Mouse (Mus musculus) layer of hippocampus, adult 6 months (tissue): ENCODE data around the gene Mycl. TPM values are rescaled to one million over a fixed set of nuclear protein-coding genes. Genes with fewer than 3 reads are reported as not detected.

ENCODE experiments used
- long read RNA-seq, 2 experiments: library from polyadenylated mRNA; unstranded; transcript quantifications; one replicate each; pipeline ENCODE4 v2.0.0; 2019 to 2020
- polyA plus RNA-seq: library from polyadenylated mRNA; unstranded; fragments of <200 nt; fragmentation: Nextera tagmentation; gene quantifications from 2 replicates; pipeline ENCODE4 v1.2.3, GENCODE M21; 2021

Gene Mycl
- polyA plus RNA-seq = 6.2 and 7.2 TPM in 2 replicates
- long read RNA-seq, experiment 1, transcript Mycl-202 (3 exons, 3,293 nt) = major isoform, 13 of 28 reads
- long read RNA-seq, experiment 1, transcript Mycl-201 (2 exons, 3,501 nt) = minor isoform, 7 of 28 reads
- long read RNA-seq, experiment 1, partial matches to known transcripts = 1 of 28 reads
- long read RNA-seq, experiment 1, other reads (novel, unspliced or antisense) = 7 of 28 reads
- long read RNA-seq, experiment 2, transcript Mycl-202 (3 exons, 3,293 nt) = major isoform, 64 of 123 reads
- long read RNA-seq, experiment 2, transcript Mycl-201 (2 exons, 3,501 nt) = minor isoform, 46 of 123 reads
- long read RNA-seq, experiment 2, partial matches to known transcripts = 11 of 123 reads
- long read RNA-seq, experiment 2, other reads (novel, unspliced or antisense) = 2 of 123 reads

GRCm38 (mm10) chr4:122995404-122996220, at the start of gene Mycl:
Gene Mycl, plus strand, starts transcription at chr4:122995652.

GRCm38 (mm10) chr4:122961100-122961567, 34.3 kb upstream of the Mycl start, which contains the start of gene Mfsd2a:
Gene Mfsd2a, minus strand, starts transcription at chr4:122961188.

GRCm38 (mm10) chr4:123016451-123016957, 21.1 kb downstream of the Mycl start, which contains the start of gene Trit1:
Gene Trit1, plus strand, starts transcription at chr4:123016597.

Other genes starting within 250 kb of the Mycl start
- gene Ppt1, start 159.4 kb upstream of the Mycl start, polyA plus RNA-seq = 104 and 107 TPM in 2 replicates
- gene Cap1, start 109.6 kb upstream of the Mycl start, polyA plus RNA-seq = 16.2 and 18.1 TPM in 2 replicates
- gene Mfsd2a, start 34.5 kb upstream of the Mycl start, polyA plus RNA-seq = 15.2 and 17.2 TPM in 2 replicates
- 5.4 and 6.7 TPM in 2 replicates for gene Trit1, start 20.9 kb downstream of the Mycl start, polyA plus RNA-seq
- gene Bmp8b, start 109.5 kb downstream of the Mycl start, polyA plus RNA-seq = 0.04 TPM in 1 of 2 replicates, not detected in the other
- 0.26 and 0.29 TPM in 2 replicates for gene Oxct2b, start 120.6 kb downstream of the Mycl start, polyA plus RNA-seq
- gene Ppie, start 144.3 kb downstream of the Mycl start, polyA plus RNA-seq = 41.2 and 44.0 TPM in 2 replicates
- gene Hpcal4, start 187.6 kb downstream of the Mycl start, polyA plus RNA-seq = 354 and 400 TPM in 2 replicates
- gene Nt5c1a, start 205.9 kb downstream of the Mycl start, polyA plus RNA-seq = 12.6 and 16.2 TPM in 2 replicates
- 1.1 and 2.9 TPM in 2 replicates for gene Heyl, start 237.9 kb downstream of the Mycl start, polyA plus RNA-seq